Mouse (Mus musculus): ENCODE measurements around the gene Bahcc1.

DNA sequence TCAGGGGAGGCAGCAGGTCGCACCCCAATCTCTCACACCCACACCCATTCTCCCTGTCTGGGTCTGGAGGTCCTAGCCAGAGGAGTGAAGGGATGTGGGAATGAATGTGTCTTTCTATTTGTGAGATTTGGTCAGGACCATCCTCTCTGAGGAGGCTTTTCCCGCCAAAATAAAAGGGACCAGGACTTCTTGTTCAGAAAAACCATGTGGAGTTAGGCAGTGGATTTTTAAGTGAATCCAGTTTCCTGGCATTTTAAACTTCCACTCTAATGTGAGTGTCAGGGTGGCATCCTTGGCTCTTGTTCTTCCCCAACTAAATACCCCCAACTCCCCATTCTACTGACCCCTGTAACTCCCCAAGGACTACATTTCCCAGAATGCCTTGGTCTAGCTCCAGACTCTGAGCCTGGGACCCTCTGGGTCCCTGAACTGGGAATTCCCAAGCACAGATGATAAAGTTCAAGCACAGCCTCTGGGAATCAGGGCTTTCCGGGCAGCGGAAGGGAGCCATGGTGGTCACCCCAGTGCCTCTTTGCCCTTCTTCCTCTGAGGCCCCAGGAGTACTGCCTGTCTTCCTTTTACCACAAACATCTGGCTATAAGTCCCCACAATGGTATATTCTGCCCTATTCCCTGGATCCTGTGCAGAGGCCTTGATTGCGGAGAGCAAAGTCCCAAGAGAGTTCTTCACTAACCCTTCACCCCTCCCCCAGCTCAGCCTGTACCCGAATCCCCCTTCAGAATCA lies 9.4 kb downstream of the Bahcc1 start:
- TF ChIP-seq CTCF (IDR thresholded peaks at IDR 0.05; ENCODE audit: extremely low read depth, insufficient read depth, low read length), result no peak
- no peak for TF ChIP-seq POLR2A (IDR thresholded peaks at IDR 0.05; ENCODE audit: extremely low read depth, insufficient read depth, low read length)

All from cortical plate, adult 2 months (tissue).